Mouse (Mus musculus): Measurements from ENCODE around the gene Il11.
A peak's percentile ranks its signal among the peaks of the same experiment; 100 is the strongest.

The Il11 gene

DNA sequence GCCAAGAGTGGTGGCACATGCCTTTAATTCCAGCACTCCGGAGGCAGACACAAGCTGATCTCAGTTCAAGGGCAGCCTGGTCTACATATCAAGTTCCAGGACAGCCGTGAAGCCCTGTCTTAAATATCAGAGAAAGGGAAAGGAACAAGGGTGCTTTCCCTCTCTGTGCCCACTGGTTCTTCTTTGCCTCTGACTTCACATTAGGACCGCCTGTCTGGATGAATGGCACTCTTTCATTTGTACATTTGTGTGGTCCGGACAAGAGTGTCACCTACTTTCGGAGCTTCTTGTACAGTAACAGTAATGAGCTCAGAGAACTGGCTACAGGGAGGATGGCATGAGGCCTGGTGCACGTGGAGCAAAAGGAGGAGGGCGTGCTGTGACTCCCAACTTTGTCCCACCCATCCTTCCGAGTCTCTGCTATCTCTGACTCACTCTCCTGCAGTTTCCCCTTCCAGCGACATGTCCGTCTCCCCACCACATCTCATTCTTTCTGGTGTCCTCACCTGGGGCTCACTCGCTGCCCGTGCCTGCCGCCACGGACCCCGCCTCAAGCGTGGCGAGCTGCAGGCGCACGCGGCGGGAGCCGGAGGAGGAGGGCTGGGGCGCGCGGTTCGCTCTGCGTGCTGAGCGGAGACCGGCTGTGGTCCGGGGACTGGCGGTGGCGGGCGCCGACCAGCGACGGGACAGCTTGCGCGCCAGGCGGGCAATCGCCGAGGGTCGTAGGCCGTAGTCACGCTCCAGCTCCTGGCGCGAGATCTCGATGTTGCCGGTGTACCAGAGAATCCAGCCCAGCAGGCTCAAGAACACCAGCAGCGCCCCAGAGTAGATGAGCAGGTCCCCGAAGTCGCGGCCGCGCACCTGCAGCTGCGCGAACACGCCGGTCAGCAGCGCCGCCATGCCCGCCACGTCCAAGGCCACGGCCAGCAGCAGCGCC is 6.1 kb upstream of the Il11 start:
- DNase-seq (ENCODE audit: low spot score in 2 of 2) = peak; percentile 45 to 55

DNA sequence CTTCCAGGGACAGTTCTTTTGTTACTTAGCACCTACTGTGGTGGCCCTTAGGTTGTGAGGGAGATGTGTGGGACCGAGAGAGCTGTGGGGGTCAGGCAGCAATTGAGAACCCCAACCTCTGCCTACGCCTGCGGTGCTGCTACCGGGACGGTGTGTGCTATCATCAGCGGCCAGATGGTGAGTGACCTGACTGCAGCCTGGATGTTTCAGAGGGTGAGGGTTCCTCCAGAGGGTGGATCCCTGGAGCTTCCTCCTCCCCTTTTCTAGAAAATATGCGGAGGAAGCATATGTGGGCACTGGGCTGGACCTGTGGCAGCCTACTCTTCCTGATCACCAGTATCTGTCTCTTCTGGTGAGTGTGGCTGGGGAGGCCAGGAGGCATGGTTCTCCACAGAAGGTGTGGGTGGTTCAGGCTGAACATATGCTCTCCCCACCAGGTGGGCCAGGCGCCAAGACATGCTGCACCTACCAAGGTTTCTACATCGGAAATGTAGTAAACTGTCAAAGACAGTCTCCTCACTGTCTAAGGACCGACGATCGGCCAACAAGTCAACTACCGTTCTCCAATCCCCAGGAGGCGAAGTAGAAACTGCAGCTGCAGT is 1.1 kb upstream of the Il11 start:
- DNase-seq (ENCODE audit: low spot score in 2 of 2) = peak; percentile 41 to 51

GRCm38 (mm10) chr7:4782130-4782529 is 529 bp downstream of the Il11 start:
- DNase-seq (ENCODE audit: low spot score in 2 of 2) = no peak

- DNase-seq (ENCODE audit: low spot score in 2 of 2) = no peak
These were observed 2.7 kb downstream of the Il11 start for GRCm38 (mm10) chr7:4779921-4780320.

DNA sequence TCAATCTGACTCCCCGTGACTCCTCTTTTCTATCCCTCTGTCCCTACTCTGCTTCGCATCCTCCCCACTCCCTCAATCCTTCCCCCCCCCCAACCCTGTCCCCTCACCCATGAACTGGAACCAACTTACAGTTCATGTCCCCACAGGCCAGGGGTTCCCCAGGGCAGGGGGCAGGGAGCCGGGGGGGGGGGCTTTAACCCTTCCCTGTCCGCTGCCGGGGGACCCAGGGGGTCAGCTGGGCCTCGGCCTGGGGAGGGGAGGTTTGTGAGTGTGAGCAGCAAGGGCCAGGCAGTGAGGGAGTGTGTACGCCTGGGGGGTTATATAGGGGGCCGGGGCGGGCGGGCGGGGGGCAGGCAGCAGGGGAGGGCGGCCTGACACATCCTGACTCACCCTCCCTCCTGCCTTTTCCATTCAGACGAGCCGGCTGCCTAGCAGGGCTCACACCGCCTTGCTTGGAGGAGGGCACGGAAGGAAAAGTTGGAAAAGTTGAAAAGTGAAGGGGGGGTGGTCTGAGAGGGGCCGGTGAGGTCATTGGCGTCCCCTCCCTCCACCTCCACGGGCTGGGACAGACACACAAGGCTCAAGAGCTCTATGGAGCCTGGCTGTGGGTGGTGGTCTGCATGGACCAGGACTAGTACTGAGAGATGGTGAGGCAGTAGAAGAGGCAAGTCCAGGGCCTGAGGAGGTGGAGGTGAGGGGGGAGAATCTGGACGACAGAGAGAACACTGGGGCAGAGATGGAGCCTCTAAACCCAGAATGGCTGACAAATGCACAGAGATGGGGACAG is 4.6 kb downstream of the Il11 start:
- no peak for DNase-seq (ENCODE audit: low spot score in 2 of 2)

DNA sequence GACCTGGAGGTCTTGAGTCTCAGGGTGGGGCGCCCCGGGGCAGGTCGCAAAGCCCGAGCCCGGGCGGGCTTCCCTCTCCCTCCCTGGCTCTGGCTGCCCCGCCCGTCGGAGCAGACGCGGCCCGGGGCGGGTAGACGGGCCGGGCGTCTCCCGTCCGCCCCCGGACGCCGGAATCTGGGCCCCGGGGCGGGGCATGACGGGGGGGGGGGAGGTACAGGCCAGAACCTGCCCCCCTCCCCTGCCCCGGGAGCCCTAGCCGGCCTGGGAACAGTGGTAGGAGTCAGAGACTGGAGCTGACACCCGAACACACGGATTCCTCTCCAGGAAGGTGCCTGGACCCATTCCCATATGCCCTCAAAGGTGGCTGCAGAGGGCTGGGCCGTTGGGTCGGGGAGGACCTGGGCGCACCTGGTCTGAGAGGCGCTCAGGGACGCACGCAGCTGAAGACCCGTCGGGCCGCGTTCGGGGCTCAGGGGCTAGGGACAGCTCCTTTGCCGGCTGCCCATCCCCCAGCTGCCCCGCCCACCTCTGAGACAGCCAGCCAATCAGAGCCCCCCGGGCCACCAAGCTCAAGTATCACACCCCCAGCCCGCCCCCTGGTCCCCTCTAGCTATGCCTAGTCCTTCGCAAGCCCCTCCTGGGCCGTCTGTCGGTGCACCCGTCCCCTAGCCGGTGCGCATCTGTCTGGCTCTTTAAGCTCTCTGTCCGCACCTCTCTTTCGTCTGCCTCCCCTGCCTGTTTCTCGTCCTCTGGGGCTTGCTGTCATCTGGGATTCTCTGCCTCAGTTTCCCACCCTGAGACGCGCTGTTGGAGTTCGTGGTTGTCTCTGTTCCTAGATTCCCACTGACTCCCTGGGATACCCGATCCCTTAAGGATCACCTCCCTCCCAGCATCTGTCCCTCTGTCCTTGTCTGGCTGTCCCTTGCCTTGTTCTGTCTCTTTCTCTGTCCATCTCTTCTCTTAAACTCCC is 5.5 kb downstream of the Il11 start:
- DNase-seq (ENCODE audit: low spot score in 2 of 2) = no peak

DNA sequence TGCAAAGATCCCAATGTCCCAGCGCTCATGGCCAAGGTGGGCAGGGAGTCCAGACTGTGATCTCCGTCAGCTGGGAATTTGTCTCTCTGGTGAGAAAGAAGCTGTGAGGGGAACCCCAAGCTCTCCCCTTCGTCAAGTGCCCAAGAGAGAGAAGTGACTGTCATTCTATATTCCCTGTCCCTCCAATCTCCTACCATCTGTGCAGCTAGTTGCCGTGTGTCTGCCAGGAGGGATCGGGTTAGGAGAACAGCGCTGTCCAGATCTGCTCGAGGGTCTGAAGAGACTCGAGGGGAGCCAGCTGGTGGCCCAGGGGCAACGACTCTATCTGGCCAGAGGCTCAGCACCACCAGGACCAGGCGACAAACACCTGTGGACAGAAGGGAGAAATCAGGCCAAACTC is 6.5 kb downstream of the Il11 start:
- DNase-seq (ENCODE audit: low spot score in 2 of 2) = no peak

GRCm38 (mm10) chr7:4771202-4771601 is 11.5 kb downstream of the Il11 start, which contains the start of gene Fam71e2:
Gene Fam71e2, minus strand, starts transcription at chr7:4771302.
- DNase-seq (ENCODE audit: low spot score in 2 of 2) = no peak

DNA sequence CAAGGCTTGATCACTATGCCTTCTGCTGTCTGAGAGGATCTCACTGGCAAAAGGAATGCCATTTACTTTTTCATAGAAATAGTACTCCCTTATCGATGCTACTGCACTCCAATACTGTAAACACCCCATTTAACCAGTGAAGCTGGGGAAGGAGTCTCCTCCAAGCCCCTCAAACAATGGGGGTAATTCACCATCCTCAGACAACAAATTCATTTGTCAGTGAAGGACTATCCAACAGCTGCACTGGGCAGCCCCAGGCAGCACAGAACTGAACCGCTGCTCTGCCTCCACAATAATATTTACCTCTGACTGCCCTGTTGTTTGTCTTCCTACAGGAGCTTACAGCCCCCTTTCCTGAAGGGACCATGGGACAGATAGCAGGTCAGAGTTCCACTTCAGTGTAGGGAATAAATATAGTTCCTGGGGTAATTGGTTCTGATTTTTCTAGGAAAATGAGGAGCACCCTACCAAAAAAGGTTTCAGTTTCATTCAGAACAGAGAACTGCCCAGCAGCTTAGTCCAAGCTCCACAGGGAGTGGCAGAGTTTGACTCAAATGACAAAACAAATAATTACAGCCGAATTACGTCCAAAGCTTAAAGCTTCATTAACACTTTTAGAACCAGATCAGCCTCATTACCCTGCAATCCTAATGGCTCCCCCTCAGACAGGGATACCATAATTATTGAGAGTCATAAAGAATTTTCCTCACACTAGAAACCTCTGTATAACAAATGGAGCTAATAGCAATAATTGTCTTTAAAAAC is 17.5 kb downstream of the Il11 start:
- DNase-seq (ENCODE audit: low spot score in 2 of 2) = no peak

DNA sequence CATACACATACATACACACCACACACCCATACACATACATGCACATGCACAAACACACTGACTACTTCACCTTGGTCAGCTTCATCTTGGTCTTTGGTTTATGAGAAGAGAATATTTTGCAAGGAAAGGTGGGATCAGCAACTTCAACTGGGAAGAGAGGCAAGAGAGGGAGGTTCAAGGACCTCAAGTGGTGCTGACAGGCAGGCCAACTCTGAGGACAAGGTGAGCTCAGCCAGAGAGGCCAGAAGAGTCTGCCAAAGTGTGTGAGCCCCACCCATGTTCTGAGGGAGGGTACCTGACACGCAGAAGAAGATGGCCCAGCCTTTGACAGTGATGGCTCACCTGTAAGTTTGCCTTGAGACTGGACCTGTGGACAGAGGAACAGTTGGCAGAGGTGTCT is 23.0 kb downstream of the Il11 start:
- no peak for DNase-seq (ENCODE audit: low spot score in 2 of 2)

DNA sequence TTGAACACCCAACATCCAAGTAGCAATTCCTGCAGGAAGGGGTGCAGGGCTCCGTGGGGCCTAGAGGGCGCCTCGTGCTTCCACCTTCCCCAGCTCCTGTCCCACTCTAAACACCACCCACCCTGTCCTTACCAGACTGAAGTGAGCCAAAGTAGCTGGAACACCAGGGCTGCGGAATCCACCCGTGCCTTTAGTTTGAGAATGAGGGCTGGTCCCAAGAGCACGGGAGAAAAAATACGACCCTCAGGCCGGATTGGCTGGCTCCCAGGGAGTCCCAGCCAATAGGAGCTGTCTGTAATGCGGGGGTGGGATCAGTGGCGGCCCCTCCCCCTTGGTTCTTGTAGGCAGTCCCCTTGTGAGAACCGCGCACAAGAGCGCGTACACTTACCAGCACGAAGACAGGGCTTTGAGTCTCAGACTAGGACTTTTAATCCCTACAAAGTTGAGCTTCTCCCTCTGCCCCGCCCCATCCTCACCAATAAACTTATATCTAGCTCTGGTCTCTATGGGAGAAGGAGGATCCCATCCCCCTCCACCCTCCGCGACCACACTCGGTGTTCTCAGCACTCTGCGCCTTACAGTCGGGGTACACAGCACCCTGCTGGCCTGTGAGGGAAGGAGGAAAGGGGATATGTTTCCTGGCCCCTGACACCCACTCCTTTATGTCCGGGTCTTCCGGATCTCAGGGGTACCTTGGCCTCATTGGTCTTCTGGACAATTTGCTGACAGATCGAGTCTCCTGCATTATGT is 29.7 kb downstream of the Il11 start, which contains the start of gene Cox6b2:
Gene Cox6b2 (minus strand): TSS at position 274 of the 750 bp plus-strand sequence.
- peak; percentile 40 to 48 for DNase-seq (ENCODE audit: low spot score in 2 of 2)

DNA sequence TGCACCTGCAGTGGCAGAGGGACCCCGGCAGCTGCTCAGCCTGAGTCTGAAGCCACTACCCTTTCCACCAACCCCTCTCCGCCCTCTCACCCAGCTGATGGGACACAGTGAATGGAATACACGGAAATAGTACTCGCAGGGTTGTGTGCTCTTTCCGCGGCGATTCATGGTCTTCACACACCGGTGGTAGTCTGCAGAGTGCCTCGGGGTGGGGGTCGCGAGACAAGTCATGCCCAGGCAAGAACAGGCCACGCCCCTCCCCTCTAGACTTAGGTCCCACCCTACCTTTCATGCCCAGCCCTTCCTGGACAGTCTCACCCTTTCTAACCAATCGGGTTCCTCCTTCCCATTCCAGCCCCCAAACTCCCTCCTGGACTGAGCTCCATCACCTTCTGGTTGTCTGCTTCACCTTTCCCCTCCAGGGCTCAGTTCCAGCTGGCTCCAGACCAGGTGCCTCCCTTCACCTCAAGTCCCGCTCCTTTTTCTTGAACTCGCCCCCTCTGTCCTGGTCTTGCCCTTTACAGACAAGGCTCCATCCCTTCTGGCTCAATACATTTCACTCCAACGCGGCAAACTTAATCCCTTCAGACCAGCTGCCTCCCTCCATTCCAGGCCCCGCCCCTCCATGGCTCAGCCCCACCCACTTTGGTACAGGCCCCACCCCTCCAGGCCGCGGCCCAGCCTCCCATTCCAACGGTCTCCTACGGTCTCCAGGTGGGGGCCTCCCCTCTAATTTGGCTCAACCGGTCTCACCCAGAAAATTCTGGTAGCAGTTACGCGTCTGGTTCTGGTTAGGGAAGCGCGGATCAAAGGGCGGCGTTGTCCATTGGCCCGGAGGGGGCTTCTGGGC is 30.5 kb downstream of the Il11 start:
- DNase-seq (ENCODE audit: low spot score in 2 of 2) = no peak

- DNase-seq (ENCODE audit: low spot score in 2 of 2) = no peak
These were observed 33.5 kb downstream of the Il11 start for GRCm38 (mm10) chr7:4749169-4749568.

DNA sequence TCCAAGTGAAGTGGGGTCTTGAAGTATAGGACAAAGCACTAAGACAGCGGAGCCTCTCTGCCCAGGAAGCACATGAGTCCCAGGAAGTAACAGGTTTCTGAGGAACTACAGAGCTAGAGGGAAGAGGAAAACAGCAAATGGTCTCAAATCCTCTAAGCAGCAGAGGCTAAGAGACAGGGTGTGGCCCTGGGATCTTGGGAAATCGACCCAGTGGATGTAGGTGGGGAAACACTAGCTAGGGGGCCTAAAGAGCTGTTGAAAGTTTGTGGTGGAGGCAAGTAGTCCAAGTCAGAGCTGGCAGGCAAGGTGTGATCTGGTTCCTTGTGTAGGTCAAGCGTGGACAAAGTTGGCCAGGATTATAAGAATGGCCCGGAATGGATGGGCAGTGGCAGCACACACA is 34.3 kb downstream of the Il11 start:
- DNase-seq (ENCODE audit: low spot score in 2 of 2) = no peak

DNA sequence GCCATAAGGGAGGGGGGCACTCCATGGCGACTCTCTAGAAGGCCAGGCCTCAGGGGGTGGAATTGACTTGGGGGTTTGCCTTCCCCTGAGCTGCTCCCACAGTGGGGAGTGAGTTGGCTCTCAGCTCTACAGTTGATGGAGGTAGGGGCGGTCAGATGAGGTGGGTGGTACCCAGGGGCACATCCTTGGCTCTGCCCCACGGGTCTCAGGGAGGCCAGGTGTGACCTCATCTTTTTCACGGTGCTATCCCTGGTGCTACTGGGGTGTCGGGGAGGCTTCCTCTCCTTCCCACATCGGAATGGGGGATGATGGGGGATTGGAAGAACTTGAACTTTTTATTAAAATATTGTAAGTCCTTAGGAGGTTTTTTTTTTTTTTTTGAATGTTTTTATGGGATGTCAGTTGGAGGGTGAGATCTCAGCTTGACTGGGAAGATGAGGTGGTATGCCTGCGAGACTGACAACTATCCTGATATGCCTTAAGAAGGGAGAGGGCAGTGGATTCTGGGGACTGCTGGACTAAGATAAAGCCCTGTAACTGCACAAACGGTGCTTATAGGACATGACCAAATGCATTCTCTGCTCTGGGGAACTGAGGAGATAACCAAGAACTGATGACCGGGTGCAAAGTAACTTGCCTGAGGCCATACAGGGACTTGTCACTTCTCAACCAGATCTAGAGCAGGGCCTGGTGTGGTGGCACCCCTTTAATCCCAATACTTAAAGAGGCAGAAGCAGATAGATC is 35.3 kb downstream of the Il11 start:
- no peak for DNase-seq (ENCODE audit: low spot score in 2 of 2)

- no peak for DNase-seq (ENCODE audit: low spot score in 2 of 2)
These were observed 36.2 kb downstream of the Il11 start for GRCm38 (mm10) chr7:4746326-4746980.

- DNase-seq (ENCODE audit: low spot score in 2 of 2) = no peak
These were observed 37.8 kb downstream of the Il11 start for GRCm38 (mm10) chr7:4744886-4745285.

Measured in right cerebral cortex, adult 2 months (tissue).